Mouse (Mus musculus): Measurements from ENCODE around the gene Elmo1.

The Elmo1 gene

DNA sequence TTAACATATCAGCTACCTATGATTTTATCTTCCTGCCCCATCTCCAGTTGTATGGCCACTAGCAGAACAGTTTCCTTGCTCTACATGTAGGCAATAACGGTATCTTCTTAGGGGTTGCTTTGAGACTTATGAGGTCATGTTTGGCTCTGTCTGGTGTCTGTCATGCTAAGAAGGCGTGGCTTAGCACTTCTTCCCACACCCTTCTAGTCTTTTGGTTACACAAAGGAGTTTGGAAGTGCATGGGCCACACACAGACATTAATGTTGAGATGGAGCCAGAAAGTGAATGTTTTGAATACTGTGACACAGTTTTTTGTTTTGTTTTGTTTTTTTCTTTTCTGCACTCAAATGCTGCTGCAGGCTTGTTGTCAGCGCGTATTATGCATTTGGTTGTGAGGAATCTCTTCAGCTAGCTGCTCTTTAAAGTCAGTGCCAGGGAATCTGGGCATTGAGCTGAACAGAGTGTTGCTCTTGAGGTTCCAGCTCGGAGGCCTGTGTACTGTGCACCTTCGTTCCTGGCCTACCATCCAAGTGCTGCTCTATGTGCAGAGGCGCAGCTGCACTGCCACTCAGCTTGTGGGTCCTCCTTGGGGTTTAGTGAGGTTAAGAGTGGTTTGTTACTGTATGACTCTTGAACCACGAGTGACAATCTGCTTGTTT lies 31.1 kb downstream of the Elmo1 start:
- DNase-seq (ENCODE audit: low spot score in 2 of 2) = no peak

DNA sequence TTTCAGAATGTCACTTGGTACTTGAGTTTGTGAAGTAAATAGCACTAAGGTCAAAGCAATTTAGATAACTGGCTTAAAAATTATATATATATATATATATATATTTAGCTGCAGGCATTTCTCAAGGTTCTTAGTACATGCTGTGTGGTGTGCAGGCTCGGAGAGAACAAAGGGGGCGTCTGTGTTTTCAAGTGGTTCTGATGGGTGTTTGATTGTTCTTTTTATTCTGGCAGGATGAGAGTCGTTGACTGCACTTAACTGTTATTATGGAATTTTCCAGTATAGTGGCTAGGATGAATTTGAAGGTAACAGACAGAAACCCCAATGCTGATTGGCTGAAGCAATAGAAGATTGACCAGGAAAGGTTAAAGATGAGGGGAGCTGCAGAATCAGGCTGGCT lies 33.6 kb downstream of the Elmo1 start:
- DNase-seq (ENCODE audit: low spot score in 2 of 2) = no peak

DNA sequence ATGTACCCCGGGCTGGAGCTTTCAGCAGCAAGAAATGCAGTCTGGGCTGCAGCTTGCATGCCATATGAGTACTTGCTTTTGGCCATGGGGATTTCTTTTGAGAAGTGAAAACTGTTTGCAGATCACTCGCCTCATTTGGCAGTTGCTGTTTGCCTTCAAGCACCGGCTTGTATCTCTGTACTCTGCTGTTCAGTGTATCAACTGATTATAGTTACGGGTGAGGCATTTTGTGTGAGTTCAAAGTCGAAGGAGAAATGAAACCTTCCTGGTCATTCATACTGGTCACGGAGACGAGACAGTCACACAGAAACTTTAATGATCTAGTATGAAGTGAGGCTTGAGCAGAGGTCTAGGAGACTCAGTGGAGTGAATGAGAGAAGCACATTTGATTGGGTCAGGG lies 34.6 kb downstream of the Elmo1 start:
- no peak for DNase-seq (ENCODE audit: low spot score in 2 of 2)

GRCm38 (mm10) chr13:20125845-20126244 lies 35.4 kb downstream of the Elmo1 start:
- no peak for DNase-seq (ENCODE audit: low spot score in 2 of 2)

DNA sequence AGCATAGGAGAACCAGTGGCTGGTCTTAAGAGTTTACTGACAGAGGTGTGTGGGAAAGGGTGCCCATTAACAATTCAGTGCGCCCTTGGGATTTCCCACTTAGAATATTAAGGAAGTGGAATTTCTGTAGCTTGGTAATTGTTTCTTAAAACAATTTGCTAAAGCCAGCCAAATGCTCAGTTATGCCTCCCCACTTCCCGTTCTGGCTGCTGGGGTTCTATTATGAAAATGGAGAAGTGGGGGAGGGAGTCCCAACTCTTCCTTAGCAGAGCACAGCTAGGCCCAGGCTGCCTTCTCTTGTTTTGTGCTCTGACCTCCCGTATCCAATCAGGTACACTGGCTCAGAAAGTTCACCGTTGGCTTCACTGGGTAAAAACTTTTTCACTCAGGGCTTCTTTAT lies 37.2 kb downstream of the Elmo1 start:
- DNase-seq (ENCODE audit: low spot score in 2 of 2) = no peak

- DNase-seq (ENCODE audit: low spot score in 2 of 2) = no peak
Observed at GRCm38 (mm10) chr13:20128097-20128496, 37.7 kb downstream of the Elmo1 start.

DNA sequence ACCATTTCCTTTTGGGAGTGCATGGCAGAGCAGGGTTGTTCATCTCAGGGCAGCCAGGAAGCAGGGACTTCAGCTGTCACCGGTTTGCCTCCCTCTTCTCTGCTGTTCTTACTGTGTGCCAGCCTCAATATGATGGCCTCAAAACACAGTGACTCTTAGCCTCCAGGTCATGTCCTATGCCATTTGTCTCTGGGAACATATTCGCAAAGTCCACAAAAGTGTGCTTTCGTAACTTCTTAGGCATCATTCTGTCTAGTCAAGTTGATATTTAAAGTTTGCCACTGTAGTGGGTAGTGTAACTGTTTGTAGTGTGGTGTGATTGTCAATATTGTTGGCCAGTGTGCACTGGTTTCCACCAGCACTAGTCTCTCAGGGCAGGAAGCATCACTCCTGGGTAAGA lies 40.3 kb downstream of the Elmo1 start:
- no peak for DNase-seq (ENCODE audit: low spot score in 2 of 2)

DNA sequence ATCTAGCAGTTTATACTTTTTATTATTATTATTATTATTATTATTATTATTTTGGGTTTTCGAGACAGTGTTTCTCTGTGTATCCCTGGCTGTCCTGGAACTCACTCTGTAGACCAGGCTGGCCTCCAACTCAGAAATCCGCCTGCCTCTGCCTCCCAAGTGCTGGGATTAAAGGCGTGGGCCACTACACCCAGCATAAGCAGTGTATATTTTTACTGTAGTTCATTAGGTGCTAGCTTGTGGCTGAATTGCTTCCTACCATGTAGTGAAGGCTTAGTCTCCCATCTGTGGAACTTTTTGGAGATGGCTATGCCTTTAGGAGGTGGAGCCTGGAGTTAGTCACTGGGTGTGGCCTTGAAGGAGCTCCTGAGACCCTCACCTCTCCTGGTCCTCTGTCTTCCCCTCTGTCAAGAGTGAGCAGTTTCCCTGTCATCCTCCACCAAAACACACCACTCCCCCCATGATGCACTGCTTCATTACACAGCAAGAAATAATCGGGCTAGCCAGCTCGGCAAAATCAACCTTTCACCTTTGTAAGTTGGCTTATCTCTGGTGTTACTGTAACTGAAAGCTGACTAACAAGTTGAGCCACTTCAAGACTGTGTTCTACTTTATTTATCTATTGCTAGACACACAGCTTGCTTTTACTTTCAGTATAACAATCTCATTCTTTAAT lies 41.1 kb downstream of the Elmo1 start:
- DNase-seq (ENCODE audit: low spot score in 2 of 2) = no peak

GRCm38 (mm10) chr13:20131998-20132371 lies 41.6 kb downstream of the Elmo1 start:
- DNase-seq (ENCODE audit: low spot score in 2 of 2) = no peak

DNA sequence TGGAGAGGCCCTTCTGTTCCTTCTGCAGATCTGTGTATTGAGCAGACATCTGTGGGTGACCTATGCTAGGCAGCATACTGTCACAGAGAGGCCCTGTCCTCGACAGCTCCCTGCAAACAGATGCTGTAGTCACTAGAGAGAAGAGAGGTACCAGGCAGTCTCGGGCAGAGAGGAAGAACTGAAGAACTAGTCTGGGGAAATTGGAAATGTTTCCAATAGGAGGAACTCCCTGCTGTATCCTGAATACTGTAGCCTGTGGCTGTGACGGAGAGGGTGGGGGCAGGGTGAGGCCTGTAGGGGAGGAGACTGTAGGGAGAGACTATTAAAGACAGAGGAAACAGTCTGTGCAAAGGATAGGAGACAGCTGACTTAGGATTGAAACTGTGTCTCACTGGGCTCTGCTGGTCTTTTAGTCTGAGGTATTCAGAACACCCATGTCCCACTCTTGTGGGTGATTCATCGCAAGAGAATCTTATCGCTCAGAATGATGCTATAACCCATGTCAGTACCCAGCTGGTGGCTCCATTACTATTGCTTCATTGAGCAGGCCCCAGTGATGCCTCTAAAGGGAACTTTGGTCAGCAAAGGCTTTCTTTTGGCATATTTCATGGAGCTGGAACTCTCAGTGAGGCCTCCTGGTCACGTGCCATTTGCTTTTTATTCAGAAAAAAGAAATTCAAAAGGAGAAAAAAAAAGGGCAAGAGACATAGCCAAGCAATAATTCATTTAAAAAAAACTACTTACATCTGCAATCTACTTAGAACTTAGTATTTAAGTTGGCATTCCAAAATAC lies 43.4 kb downstream of the Elmo1 start:
- no peak for DNase-seq (ENCODE audit: low spot score in 2 of 2)

DNA sequence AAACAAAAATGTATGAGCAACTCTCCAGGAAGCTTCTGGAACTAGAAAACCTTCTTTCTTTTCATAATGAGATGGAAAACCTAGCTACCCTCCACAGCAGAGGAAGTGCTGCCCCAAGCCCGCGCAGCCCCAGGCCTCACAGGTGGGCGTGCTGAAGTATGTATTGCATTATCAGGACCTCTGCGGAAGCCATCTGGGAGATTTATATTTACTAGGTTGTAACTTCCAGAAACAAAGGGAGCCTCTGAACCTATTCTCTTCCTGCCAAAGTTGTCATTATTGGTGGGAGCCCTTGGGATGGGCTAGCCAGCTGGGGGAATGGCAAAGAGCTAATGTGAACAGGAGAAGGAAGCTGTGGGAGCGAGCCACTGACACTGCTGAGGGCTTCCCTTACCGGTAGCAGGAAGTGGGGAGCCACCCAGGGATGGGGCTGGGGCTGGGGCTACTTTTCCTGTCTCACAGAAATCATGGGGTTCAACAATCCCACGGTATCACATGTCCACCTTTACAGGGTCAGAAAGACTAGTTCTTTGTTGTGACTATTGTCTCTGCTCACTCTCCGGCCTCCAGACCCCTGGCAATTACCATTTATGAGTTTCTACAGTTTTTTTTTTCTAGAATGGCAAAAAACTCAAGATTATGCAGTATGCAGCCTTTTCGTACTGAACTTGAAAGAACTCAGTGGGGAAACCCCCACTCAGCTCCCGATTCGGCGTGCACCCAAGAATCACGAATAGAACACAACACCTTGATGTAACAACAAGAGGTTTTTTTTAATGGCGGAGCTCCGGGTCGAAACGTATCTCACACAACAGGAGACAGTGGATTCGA lies 44.2 kb downstream of the Elmo1 start:
- no peak for DNase-seq (ENCODE audit: low spot score in 2 of 2)

DNA sequence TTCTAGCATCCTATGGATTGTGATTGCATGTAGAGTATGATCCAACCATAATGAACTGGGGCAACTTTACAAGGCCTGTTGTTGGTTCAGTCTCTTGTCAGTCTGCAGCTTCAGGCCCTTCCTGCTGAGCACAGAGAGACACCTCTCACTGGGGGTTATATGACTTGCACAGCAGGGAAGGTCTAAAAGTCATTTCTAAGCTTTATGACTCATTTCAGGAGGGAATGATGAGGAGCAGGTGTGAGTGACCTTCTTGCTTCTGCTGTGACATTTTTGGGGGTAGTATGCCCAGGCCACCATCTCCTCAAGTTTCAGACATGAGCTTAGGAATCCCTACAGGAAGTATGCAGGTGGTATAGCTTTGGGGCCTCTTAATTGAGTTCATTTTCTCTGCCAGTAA lies 46.4 kb downstream of the Elmo1 start:
- DNase-seq (ENCODE audit: low spot score in 2 of 2) = no peak

DNA sequence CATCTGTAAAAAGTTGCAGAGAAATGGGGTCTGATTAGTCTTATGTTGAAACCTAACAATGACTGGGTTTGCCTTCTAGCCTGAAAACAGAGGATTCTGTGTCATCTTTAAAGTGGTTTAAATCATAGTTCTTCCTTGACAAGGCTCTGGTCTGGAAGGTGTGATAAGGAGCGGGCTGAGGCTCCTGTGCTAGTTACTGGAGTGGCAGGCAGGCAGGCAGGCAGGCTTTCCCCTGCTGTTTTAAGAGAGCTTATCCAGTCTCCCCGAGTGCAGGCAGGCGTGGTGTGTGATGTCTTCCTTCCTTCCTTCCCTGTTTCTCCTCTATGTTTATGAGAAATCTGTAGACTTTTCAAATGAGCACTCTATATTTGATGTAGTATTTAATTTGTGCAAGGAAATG lies 48.1 kb downstream of the Elmo1 start:
- DNase-seq (ENCODE audit: low spot score in 2 of 2) = no peak

DNA sequence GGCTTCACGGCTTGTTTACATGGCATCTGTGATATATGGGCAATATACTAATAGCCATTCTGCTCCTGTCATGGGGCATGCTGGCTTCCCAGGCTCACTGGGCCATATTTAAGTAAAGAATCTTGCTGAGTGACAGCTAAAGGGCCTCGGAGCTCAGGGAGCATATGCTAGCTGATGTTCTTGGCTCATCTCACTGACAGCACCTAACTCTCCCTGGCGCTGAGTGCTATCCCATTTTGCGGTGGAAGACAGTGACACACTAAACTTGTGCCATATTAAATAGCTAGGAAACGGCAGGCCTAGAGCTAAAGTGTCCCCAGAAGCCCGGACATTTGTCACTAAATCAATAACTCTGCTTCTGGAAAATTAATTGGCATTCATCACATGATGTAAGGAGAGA lies 48.7 kb downstream of the Elmo1 start:
- no peak for DNase-seq (ENCODE audit: low spot score in 2 of 2)

GRCm38 (mm10) chr13:20139825-20140665 lies 49.6 kb downstream of the Elmo1 start:
- DNase-seq (ENCODE audit: low spot score in 2 of 2) = no peak

GRCm38 (mm10) chr13:20142637-20143036 lies 52.2 kb downstream of the Elmo1 start:
- DNase-seq (ENCODE audit: low spot score in 2 of 2) = no peak

DNA sequence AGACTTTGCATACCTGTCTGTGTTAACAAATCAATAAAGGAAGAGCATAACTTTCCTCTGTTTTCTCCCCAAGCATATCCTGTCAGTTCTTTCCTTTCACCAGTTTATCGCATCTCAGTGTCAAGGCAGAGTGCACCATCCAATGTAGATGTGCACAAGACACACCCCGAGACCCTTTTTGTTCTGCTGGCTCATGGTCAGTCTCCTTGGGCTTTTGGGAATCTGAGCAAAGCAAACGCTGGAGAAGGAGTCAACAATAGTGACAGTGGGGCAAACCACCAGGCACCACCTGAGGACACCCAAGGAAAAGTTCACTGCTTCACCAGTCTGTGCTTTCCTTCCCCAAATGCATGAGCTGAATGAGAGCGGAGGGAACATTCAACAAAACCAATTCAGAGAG lies 56.5 kb downstream of the Elmo1 start:
- DNase-seq (ENCODE audit: low spot score in 2 of 2) = no peak

GRCm38 (mm10) chr13:20147736-20148135 lies 57.3 kb downstream of the Elmo1 start:
- no peak for DNase-seq (ENCODE audit: low spot score in 2 of 2)

- DNase-seq (ENCODE audit: low spot score in 2 of 2) = peak; percentile 40 to 67
Observed at GRCm38 (mm10) chr13:20150130-20150835, 59.9 kb downstream of the Elmo1 start.

DNA sequence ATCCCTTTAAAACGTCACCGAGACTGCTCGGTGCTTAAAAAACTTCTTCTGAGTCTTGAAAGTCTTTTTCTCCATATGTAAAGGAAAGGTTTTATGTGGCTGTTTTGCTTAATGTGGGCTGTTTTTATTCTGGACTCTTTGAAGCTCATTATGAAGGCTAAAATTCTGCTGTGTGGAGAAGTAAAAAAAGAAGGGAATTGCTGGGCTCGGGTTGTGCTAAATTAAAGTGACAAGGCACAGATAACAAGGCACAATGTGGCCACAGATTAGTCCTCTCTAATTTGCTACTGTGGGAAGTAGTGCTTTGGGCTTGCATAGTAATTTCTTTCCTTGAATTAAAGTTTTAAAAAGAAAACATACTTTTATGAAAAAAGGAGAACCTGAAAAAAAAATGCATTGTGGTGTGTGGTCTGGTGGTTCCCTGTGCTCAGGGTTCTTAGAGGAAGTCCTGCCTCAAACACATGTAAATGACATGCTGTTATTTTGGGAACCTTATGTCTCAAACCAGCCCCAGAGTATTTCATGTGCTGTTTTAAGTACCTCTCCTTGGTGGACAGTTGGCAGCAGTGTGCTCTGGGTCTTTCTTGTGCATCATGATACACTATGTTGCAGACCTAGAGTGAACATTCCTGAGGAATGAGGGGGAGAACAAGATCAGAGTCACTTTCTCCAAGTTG lies 61.0 kb downstream of the Elmo1 start:
- DNase-seq (ENCODE audit: low spot score in 2 of 2) = no peak
